Mouse (Mus musculus) liver, embryonic 13.5 days (tissue): ENCODE measurements around the gene Car14. TPM values are rescaled to one million over a fixed set of nuclear protein-coding genes. Genes with fewer than 3 reads are reported as not detected.

Experiments used
- ATAC-seq: fragments of 200-750 bp; cut with Nextera tagmentation; 2 replicates; pipeline ENCODE4 v1.8.0; 2017; ENCODE audit warnings: low read depth, mild to moderate bottlenecking, moderate number of reproducible peaks, moderate library complexity
- DNase-seq: peaks from one replicate; pipeline ENCODE4 v3.0.0; 2022
- H3K27ac ChIP-seq: fragments of 300-500 bp; sonication (generic); 2 replicates; pipeline ENCODE4 v1.5.1; 2015; ENCODE audit warnings: moderate library complexity, mild to moderate bottlenecking, inconsistent platforms
- H3K27me3 ChIP-seq: fragments of 300-500 bp; sonication (generic); 2 replicates; pipeline ENCODE4 v1.6.1; 2015; ENCODE audit warnings: mild to moderate bottlenecking, inconsistent platforms
- H3K36me3 ChIP-seq: fragments of 300-500 bp; sonication (generic); 2 replicates; pipeline ENCODE4 v1.6.1; 2015; ENCODE audit warnings: mild to moderate bottlenecking, inconsistent platforms
- H3K4me1 ChIP-seq: fragments of 300-500 bp; sonication (generic); replicated peaks from 2 replicates; pipeline ENCODE4 v1.6.1; 2015; ENCODE audit warnings: inconsistent platforms
- H3K4me2 ChIP-seq: fragments of 300-500 bp; sonication (generic); 2 replicates; pipeline ENCODE4 v1.6.1; 2015; ENCODE audit warnings: inconsistent platforms, mild to moderate bottlenecking, moderate library complexity
- H3K4me3 ChIP-seq: fragments of 300-500 bp; sonication (generic); replicated peaks from 2 replicates; pipeline ENCODE4 v1.5.1; 2015; ENCODE audit warnings: mild to moderate bottlenecking, inconsistent platforms
- H3K9ac ChIP-seq: fragments of 300-500 bp; sonication (generic); 2 replicates; pipeline ENCODE4 v1.6.1; 2015; ENCODE audit warnings: mild to moderate bottlenecking, inconsistent platforms
- H3K9me3 ChIP-seq: fragments of 300-500 bp; sonication (generic); replicated peaks from 2 replicates; pipeline ENCODE4 v1.6.1; 2016; ENCODE audit warnings: inconsistent platforms
- WGBS: fragments of 180-500 bp; shearing (Covaris S2); methylation state at CpG from one replicate; pipeline ENCODE4 v1.1.7; 2015; ENCODE audit not compliant: insufficient replicate concordance; 5-methylcytosine and 5-hydroxymethylcytosine counted together
- polyA plus RNA-seq: library from polyadenylated mRNA; unstranded; fragments of >200 nt; fragmentation: Nextera tagmentation; extraction: Ambion mirVana; gene quantifications from 2 replicates; pipeline ENCODE4 v1.2.1, GENCODE M21; 2015

The Car14 gene
- polyA plus RNA-seq, 1 experiment from 2014 or later: 10.8 TPM

GRCm38 (mm10) chr3:95938217-95938616, 33.7 kb upstream of the Car14 start:
- WGBS: 95% methylated on average over 8 of the region's 8 CpGs
- Histone ChIP-seq H3K4me2 (no peak overlapping the region), H3K9ac (no peak overlapping the region), H3K27me3 (no peaks in the 10 kb centered on the region), H3K9me3 (no peaks in the 10 kb centered on the region), H3K4me3 (no peak overlapping the region), H3K4me1 (peaks cover 3% of the 10 kb centered on the region; the same call in 1 of the 2 replicates), H3K36me3 (peaks cover 98% of the 10 kb centered on the region), H3K27ac (no peak overlapping the region)
- DNase-seq: no peak
- no peak for ATAC-seq

GRCm38 (mm10) chr3:95934448-95934847, 30.0 kb upstream of the Car14 start:
- Histone ChIP-seq H3K4me2 (no peak overlapping the region), H3K27me3 (no peaks in the 10 kb centered on the region), H3K9me3 (no peaks in the 10 kb centered on the region), H3K4me1 (peaks cover 32% of the 10 kb centered on the region), H3K9ac (no peak overlapping the region), H3K36me3 (peaks cover 64% of the 10 kb centered on the region), H3K27ac (no peak overlapping the region), H3K4me3 (no peak overlapping the region)
- 85% methylated on average over 1 of the region's 1 CpGs for WGBS
- no peak for ATAC-seq
- DNase-seq: no peak

GRCm38 (mm10) chr3:95933111-95933750, 28.7 kb upstream of the Car14 start:
- peaks cover 52% of the 10 kb centered on the region for H3K36me3 ChIP-seq
- H3K27ac ChIP-seq: no peak overlapping the region
- H3K4me3 ChIP-seq: no peak overlapping the region
- WGBS: 89% methylated on average over 7 of the region's 7 CpGs
- no peak overlapping the region for H3K9ac ChIP-seq
- H3K27me3 ChIP-seq: no peaks in the 10 kb centered on the region
- ATAC-seq (no peak), DNase-seq (no peak)
- H3K4me1 ChIP-seq: peaks cover 35% of the 10 kb centered on the region
- no peaks in the 10 kb centered on the region for H3K9me3 ChIP-seq
- no peak overlapping the region for H3K4me2 ChIP-seq

- H3K4me2 ChIP-seq: peak overlapping the region; percentile 85
- peaks cover 45% of the 10 kb centered on the region for H3K36me3 ChIP-seq
- DNase-seq (no peak), ATAC-seq (no peak)
- no peaks in the 10 kb centered on the region for H3K27me3 ChIP-seq
- 90% methylated on average over 7 of the region's 7 CpGs for WGBS
- H3K27ac ChIP-seq: no peak overlapping the region
- H3K9me3 ChIP-seq: no peaks in the 10 kb centered on the region
- 0 out of 2 replicates have a peak overlapping the region, but pooled peaks have one; percentile 30 for H3K9ac ChIP-seq
- no peak overlapping the region for H3K4me3 ChIP-seq
- peaks cover 40% of the 10 kb centered on the region for H3K4me1 ChIP-seq
These were observed 28.1 kb upstream of the Car14 start for GRCm38 (mm10) chr3:95932566-95932965.

- Histone ChIP-seq H3K4me2 (peak overlapping the region; percentile 85), H3K9ac (0 out of 2 replicates have a peak overlapping the region, but pooled peaks have one; percentile 30), H3K4me3 (no peak overlapping the region), H3K36me3 (peaks cover 41% of the 10 kb centered on the region), H3K9me3 (no peaks in the 10 kb centered on the region), H3K4me1 (peaks cover 40% of the 10 kb centered on the region), H3K27me3 (no peaks in the 10 kb centered on the region), H3K27ac (no peak overlapping the region)
- DNase-seq (no peak), ATAC-seq (no peak)
- 51% methylated on average over 1 of the region's 1 CpGs for WGBS
These were observed 27.7 kb upstream of the Car14 start for GRCm38 (mm10) chr3:95932157-95932556.

GRCm38 (mm10) chr3:95931471-95931870, 27.0 kb upstream of the Car14 start:
- H3K4me2 ChIP-seq: peak overlapping the region; percentile 85

GRCm38 (mm10) chr3:95930471-95930789, 25.9 kb upstream of the Car14 start:
- H3K9me3 ChIP-seq: no peaks in the 10 kb centered on the region
- DNase-seq (no peak), ATAC-seq (no peak)
- H3K27me3 ChIP-seq: no peaks in the 10 kb centered on the region
- WGBS: 0% methylated on average over 5 of the region's 5 CpGs
- H3K9ac ChIP-seq: peak overlapping the region; percentile 99
- peaks cover 26% of the 10 kb centered on the region for H3K36me3 ChIP-seq
- H3K4me1 ChIP-seq: peaks cover 40% of the 10 kb centered on the region
- H3K4me2 ChIP-seq: peak overlapping the region; percentile 85
- peak overlapping the region; percentile 97 for H3K4me3 ChIP-seq
- peak overlapping the region; percentile 92 for H3K27ac ChIP-seq

More at GRCm38 (mm10) chr3:95931471-95931870, 27.0 kb upstream of the Car14 start:
- no peaks in the 10 kb centered on the region for H3K27me3 ChIP-seq
- DNase-seq (no peak), ATAC-seq (no peak)
- H3K27ac ChIP-seq: no peak overlapping the region
- H3K9me3 ChIP-seq: no peaks in the 10 kb centered on the region
- H3K9ac ChIP-seq: peak overlapping the region; percentile 99
- H3K36me3 ChIP-seq: peaks cover 34% of the 10 kb centered on the region
- whole genome bisulfite sequencing: 81% methylated on average over 1 of the region's 1 CpGs
- peaks cover 40% of the 10 kb centered on the region for H3K4me1 ChIP-seq
- H3K4me3 ChIP-seq: peak overlapping the region; percentile 97

GRCm38 (mm10) chr3:95929581-95930470, 25.3 kb upstream of the Car14 start:
- peak; percentile 19 for ATAC-seq
- H3K4me2 ChIP-seq: peak overlapping the region; percentile 85
- H3K9ac ChIP-seq: peak overlapping the region; percentile 99
- peaks cover 40% of the 10 kb centered on the region for H3K4me1 ChIP-seq
- no peaks in the 10 kb centered on the region for H3K27me3 ChIP-seq
- DNase-seq: peak; percentile 65
- WGBS: under 1% methylated on average over 98 of the region's 105 CpGs
- H3K4me3 ChIP-seq: peak overlapping the region; percentile 97
- peaks cover 20% of the 10 kb centered on the region for H3K36me3 ChIP-seq
- peak overlapping the region; percentile 92 for H3K27ac ChIP-seq
- no peaks in the 10 kb centered on the region for H3K9me3 ChIP-seq

GRCm38 (mm10) chr3:95928658-95929503, 24.4 kb upstream of the Car14 start, which contains the start of gene Anp32e:
TSS of gene Anp32e (plus strand) at chr3:95929246.
- Histone ChIP-seq H3K27ac (peak within 1 kb of the TSS; percentile 92), H3K9me3 (no peaks in the 10 kb centered on the region), H3K36me3 (peaks cover 11% of the 10 kb centered on the region), H3K4me2 (peak within 1 kb of the TSS; percentile 85), H3K27me3 (no peaks in the 10 kb centered on the region), H3K9ac (peak within 1 kb of the TSS; percentile 99), H3K4me1 (peaks cover 40% of the 10 kb centered on the region), H3K4me3 (peak within 1 kb of the TSS; percentile 97)
- DNase-seq: peak; percentile 96
- WGBS: under 1% methylated on average over 49 of the region's 49 CpGs
- peak; percentile 99 for ATAC-seq

- DNase-seq (no peak), ATAC-seq (no peak)
- peak overlapping the region; percentile 80 for H3K27ac ChIP-seq
- H3K9ac ChIP-seq: peak overlapping the region; percentile 77
- H3K9me3 ChIP-seq: no peaks in the 10 kb centered on the region
- peaks cover 37% of the 10 kb centered on the region for H3K4me1 ChIP-seq
- 43% methylated on average over 6 of the region's 6 CpGs for WGBS
- H3K4me3 ChIP-seq: peak overlapping the region; percentile 97
- H3K4me2 ChIP-seq: peak overlapping the region; percentile 72
- no peaks in the 10 kb centered on the region for H3K27me3 ChIP-seq
- H3K36me3 ChIP-seq: peaks cover 4% of the 10 kb centered on the region
These were observed 23.8 kb upstream of the Car14 start for GRCm38 (mm10) chr3:95928261-95928657.

- Histone ChIP-seq H3K27me3 (no peaks in the 10 kb centered on the region; the same call in 1 of the 2 replicates), H3K4me2 (no peak overlapping the region), H3K9ac (no peak overlapping the region), H3K9me3 (no peaks in the 10 kb centered on the region), H3K36me3 (no peaks in the 10 kb centered on the region), H3K27ac (no peak overlapping the region), H3K4me3 (no peak overlapping the region), H3K4me1 (peaks cover 8% of the 10 kb centered on the region)
- ATAC-seq (no peak), DNase-seq (no peak)
- WGBS: 70% methylated on average over 5 of the region's 5 CpGs
These were observed 20.6 kb upstream of the Car14 start for GRCm38 (mm10) chr3:95925087-95925486.
